Mouse (Mus musculus): ENCODE results near the gene Mia2.

Gene Mia2

GRCm38 (mm10) chr12:59104771-59105170, 9.2 kb downstream of the Mia2 start:
- no peak for DNase-seq (ENCODE audit: low spot score)

DNA sequence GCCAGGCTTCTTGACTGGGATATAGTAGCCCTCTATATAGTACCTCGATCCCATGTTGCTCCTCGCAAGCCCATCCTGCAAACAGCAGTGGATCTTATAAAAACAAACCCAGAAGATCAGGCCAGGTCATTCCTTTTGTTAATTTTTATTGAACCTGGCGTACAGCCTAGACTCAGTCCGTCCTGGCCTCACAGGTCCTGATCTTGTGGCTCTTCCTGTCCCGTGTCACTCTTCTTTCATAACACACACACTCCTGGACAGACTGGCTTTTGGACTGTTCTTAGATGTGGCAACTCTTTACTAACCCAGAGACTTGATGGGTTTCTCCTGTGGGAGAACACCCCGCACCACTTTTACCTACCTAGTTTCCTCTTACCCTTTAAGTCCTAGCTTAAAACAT, 10.3 kb downstream of the Mia2 start:
- no peak for DNase-seq (ENCODE audit: low spot score)

- DNase-seq (ENCODE audit: low spot score), result no peak
Measured at GRCm38 (mm10) chr12:59106491-59106890, 10.9 kb downstream of the Mia2 start.

GRCm38 (mm10) chr12:59107926-59108325, 12.3 kb downstream of the Mia2 start:
- no peak for DNase-seq (ENCODE audit: low spot score)

- no peak for DNase-seq (ENCODE audit: low spot score)
Measured at GRCm38 (mm10) chr12:59117184-59117583, 21.6 kb downstream of the Mia2 start.

GRCm38 (mm10) chr12:59125426-59125825, 29.8 kb downstream of the Mia2 start:
- DNase-seq (ENCODE audit: low spot score), result no peak

DNA sequence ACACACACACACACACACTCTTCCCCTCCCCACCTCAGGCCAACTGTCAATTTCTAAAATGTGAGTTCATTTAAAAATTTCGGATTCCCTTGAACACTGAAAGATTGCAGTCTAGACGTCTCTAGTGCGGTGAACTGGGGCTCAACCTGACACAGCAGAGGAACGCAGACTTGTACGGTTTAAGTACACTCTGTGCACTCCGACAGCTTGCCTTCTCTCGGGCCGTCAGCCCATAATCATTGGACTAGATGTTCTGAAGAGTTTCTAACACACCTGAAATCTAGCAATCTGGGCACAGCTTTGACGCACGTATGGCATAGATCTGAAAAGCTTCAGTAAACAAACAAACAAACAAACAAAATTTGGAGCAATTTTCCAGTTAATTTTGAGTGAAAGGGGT, 32.9 kb downstream of the Mia2 start:
- no peak for DNase-seq (ENCODE audit: low spot score)

DNA sequence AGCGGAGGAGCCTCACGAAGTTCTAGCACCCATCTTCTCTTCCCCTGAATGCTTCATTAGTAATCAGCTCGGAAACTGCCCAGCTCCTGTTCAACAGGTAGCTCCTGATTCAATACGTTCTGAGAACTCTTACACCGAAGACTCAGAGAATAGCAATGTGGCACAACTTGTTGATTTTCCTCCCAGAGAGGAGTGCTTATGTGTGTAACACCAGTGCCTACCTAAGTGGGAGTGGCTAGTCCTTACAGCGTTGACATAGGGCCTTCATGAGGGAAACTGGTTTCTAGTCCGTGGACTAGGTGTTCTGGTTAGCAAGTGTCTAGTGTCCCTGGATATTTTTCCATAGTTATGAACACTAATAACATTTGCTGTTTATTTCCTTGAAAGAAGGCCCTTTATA, 33.4 kb downstream of the Mia2 start:
- DNase-seq (ENCODE audit: low spot score), result no peak

GRCm38 (mm10) chr12:59129592-59129991, 34.0 kb downstream of the Mia2 start:
- no peak for DNase-seq (ENCODE audit: low spot score)

DNA sequence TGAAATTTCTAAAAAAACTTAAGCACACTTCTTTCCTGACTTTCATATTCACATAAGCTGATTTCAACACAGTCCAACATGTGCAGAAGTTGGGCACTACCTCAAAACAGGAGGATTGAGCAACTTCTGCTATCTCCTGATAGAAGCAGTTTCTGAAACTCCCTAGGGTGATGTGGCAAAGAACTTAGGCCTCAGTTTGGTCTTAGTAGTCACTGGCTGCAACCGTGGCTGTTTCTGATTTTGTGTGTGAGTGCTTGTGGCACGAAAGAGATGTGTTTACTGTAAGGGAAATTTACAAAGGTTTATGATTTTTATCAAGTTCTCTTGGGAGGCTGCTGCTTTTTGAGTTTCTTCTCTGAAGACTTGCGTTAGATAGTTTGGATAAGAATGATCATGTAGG, 34.6 kb downstream of the Mia2 start:
- no peak for DNase-seq (ENCODE audit: low spot score)

GRCm38 (mm10) chr12:59130651-59131577, 35.3 kb downstream of the Mia2 start:
- DNase-seq (ENCODE audit: low spot score), result peak; percentile 96

DNA sequence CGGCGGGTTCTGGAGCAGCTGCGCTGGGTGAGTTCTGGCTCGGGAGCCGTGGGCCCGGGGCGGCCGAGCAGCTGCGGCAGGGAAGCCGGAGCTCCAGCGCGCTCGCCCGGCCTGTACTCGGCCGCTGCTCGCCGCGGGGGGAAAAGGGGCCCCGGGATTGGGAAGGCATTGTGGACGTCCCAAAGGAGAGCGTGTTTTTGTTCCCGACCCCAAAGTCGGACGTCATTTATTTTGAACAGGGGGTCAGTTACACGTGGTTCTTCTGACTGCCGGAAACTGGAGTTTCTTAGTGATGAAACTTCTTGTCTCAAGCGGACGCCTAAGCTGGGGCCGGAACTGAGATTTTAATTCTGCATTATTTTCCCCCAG, 36.0 kb downstream of the Mia2 start:
- no peak for DNase-seq (ENCODE audit: low spot score)

- no peak for DNase-seq (ENCODE audit: low spot score)
Measured at GRCm38 (mm10) chr12:59132462-59132861, 36.9 kb downstream of the Mia2 start.

DNA sequence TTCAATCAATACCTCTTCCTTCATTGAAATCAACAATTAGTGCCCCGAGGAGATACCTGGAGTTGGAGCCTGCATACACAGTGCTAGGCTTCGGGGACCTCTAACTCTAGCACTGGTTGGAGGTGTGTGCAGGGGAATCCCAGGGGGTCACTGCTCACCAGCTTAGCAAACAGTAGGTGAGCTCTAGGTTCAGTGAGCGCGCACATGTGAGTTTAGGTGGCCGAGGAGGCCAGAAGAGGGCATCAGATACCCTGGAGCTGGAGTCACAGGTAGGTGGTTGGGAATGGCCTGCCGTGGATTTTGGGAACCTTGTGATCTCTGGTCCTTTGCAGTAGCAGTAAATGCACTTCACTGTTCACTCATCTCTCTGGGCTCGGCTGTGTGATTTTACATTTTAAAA, 37.3 kb downstream of the Mia2 start:
- no peak for DNase-seq (ENCODE audit: low spot score)

DNA sequence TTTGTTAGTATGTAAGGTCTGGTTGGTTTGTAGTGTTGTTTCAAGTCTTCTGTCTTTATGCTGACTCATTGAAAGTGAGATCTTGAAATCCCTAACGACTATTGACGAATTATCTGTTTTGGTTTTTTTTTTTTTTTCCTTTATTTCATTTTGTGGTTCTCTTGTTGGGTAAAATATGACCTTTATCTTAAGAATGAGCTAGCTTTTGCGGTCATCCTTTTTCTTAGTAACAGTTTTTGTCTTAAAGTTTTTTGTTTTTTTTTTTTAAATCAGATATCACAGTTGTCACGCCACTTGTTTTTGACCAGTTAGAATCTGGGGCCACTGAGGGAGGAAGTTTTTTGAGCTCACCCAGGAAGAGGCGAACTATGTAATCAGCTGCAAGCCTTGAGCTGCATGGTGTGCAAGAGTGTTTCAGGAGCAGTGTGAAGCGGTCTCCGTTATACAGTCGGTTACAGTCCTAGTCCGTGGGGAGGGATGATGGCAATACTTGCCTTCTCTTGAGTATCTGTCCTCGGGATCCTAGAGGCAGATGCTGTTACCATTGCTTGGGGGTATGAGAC, 37.9 kb downstream of the Mia2 start:
- DNase-seq (ENCODE audit: low spot score), result no peak

- no peak for DNase-seq (ENCODE audit: low spot score)
Measured at GRCm38 (mm10) chr12:59135096-59135495, 39.5 kb downstream of the Mia2 start.

- no peak for DNase-seq (ENCODE audit: low spot score)
Measured at GRCm38 (mm10) chr12:59135533-59136300, 40.1 kb downstream of the Mia2 start.

- DNase-seq (ENCODE audit: low spot score), result no peak
Measured at GRCm38 (mm10) chr12:59137031-59137430, 41.4 kb downstream of the Mia2 start.

DNA sequence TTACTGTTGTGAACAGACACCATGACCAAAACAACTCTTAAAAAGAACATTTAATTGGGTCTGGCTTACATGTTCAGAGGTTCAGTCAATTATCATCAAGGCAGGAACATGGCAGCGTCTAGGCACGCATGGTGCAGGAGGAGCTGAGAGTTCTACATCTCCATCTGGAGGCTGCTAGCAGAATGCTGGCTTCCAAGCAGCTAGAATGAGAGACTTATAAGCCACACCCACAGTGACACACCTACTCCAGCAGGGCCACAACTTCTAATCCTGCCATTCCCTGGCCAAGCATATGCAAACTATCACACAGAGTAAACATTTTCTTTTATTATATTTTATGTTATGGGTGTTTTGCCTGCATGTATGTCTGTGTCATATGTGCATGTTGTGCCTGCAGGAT, 43.8 kb downstream of the Mia2 start:
- DNase-seq (ENCODE audit: low spot score), result no peak

DNA sequence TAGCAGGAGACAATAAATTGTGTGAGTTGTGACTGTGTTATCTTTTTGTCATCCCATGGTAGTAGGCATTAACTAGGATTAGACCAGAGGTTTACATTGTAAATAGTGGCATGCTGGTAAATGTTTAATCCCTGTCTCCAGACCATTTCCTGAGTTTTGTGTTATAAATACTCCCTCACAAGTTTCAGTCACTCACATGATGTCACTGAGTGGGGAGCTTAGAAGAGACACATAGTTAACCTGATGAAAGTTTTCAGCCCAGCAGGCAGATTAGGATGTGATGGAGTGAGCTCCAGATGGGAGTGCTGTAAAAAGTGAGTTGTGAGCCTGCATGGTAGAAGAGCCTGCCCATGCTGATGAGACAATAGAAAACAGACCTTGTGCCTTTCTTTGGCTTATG, 49.5 kb downstream of the Mia2 start:
- no peak for DNase-seq (ENCODE audit: low spot score)

GRCm38 (mm10) chr12:59149691-59150090, 54.1 kb downstream of the Mia2 start:
- no peak for DNase-seq (ENCODE audit: low spot score)

- no peak for DNase-seq (ENCODE audit: low spot score)
Measured at GRCm38 (mm10) chr12:59161091-59161490, 65.5 kb downstream of the Mia2 start.

GRCm38 (mm10) chr12:59162797-59163196, 67.2 kb downstream of the Mia2 start:
- DNase-seq (ENCODE audit: low spot score), result no peak

Measured in spleen, adult 12 weeks (tissue).